9 mouse cellular contexts compared by ENCODE assay signal in the genomic region with DNA sequence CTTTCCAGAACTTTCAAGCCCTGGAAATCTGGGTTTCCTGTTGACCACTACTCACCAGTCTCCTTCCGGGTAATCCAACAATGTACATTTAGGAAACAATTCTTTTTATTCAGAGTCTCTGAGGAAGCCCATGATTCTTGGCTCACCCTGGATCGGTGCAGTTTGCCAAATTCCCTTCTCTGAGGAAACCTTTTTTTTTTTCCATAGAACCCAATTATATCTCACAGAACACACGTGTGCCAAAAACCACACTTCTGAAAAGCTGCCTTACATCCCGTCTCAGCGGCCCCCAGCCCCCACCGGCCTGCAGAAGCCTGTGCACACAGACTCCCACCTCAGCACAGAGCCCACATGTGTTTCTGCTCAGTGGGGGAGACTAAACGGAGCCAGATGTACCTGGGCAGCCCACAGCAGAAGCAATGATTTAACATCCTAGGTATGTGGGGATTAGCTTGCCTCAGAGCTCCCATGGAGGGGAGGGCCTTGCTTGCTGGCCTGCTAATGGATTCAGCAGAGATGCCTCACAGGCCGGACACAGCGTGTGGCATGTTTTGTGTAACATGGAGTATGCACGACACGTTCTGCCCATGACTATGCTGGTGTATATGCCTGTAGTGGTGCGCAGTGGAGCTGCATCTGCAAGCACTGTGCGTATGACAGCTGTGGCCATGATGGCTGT.
DNase-seq lines count a peak whose midpoint lies in the region; ATAC-seq lines count a peak whose summit lies in the region.
"Had no signal": no experiment of that assay in that cellular context is flagged by ENCODE, and none has a peak within 500 bp of the region (broad histone marks: within the 10 kb centered on the region; RNA-seq: fewer than 3 reads in every experiment).

No protein-coding gene starts in this region.

- DNase-seq in NIH3T3 (ENCODE audit: low read depth), result peak; percentile 92
- DNase-seq in embryo, embryonic 11 days, result peak; percentile 81
- DNase-seq in left cerebral cortex, postnatal 4 days, result peak; percentile 11
- DNase-seq in layer of hippocampus, postnatal 14 days (ENCODE audit: low spot score in 2 of 2), result no peak
- no peak for DNase-seq in natural killer cell, adult 2 months (ENCODE audit: low spot score in 2 of 2)
- no peak for DNase-seq in urinary bladder, adult 18-20 months (ENCODE audit: low spot score in 2 of 2)
- no peak for DNase-seq in thymus, postnatal 36 days

- WGBS in heart, embryonic 15.5 days, result 54% methylated on average over 13 of the region's 13 CpGs

- H3K4me1 ChIP-seq in heart, embryonic 15.5 days (replicated peaks), result peaks cover 25% of the 10 kb centered on the region
- H3K4me1 ChIP-seq: liver, embryonic 15.5 days had no signal

- H3K36me3 ChIP-seq in heart, embryonic 15.5 days, result no peaks in the 10 kb centered on the region
- H3K36me3 ChIP-seq: liver, embryonic 15.5 days had no signal

- no peak overlapping the region for H3K4me2 ChIP-seq in heart, embryonic 15.5 days
- H3K4me2 ChIP-seq: liver, embryonic 15.5 days had no signal

- intact Hi-C loops in left cerebral cortex, postnatal 4 days (cut with DNase I), result no loop called here

- peak overlapping the region; percentile 74 for H3K27ac ChIP-seq in heart, embryonic 15.5 days
- H3K27ac ChIP-seq: liver, embryonic 15.5 days had no signal

- H3K4me3 ChIP-seq in heart, embryonic 15.5 days, result no peak overlapping the region
- H3K4me3 ChIP-seq: liver, embryonic 15.5 days had no signal

- no peaks in the 10 kb centered on the region for H3K27me3 ChIP-seq in heart, embryonic 15.5 days
- H3K27me3 ChIP-seq: liver, embryonic 15.5 days had no signal

- no peak overlapping the region for H3K9ac ChIP-seq in heart, embryonic 15.5 days
- H3K9ac ChIP-seq: liver, embryonic 15.5 days had no signal

- H3K9me3 ChIP-seq in heart, embryonic 15.5 days (replicated peaks), result no peaks in the 10 kb centered on the region
- H3K9me3 ChIP-seq: liver, embryonic 15.5 days had no signal

- ATAC-seq in heart, embryonic 15.5 days (replicated peaks; ENCODE audit: insufficient number of reproducible peaks, insufficient read depth, low FRiP score, low read depth), result peak; percentile 65

Comparison
In these comparisons a context has a peak if more than half of its experiments do, and no peak if none do; other contexts are left out.
1. DNase-seq: peak in NIH3T3 (single experiment), embryo, embryonic 11 days (single experiment) and left cerebral cortex, postnatal 4 days (single experiment); none in layer of hippocampus, postnatal 14 days (0 of 2), natural killer cell, adult 2 months (0 of 2), urinary bladder, adult 18-20 months (0 of 2) and thymus, postnatal 36 days (0 of 2).